Mouse (Mus musculus) thymus, adult 2 months (tissue): ENCODE measurements around the gene Srpk2.

Experiments
- CTCF ChIP-seq: fragments of 200-500 bp; IDR thresholded peaks from 2 replicates; pipeline ENCODE4 v1.5.1; 2012; ENCODE audit warnings: mild to moderate bottlenecking, control low read depth, low read length, moderate library complexity, borderline replicate concordance; ENCODE audit not compliant: control insufficient read depth, poor library complexity, insufficient read depth; ENCODE audit errors: extremely low read depth
- POLR2A ChIP-seq: fragments of 200-500 bp; IDR thresholded peaks from 2 replicates; pipeline ENCODE4 v1.6.1; 2012; ENCODE audit warnings: mild to moderate bottlenecking, low read length, control low read depth, moderate library complexity; ENCODE audit not compliant: control insufficient read depth, poor library complexity, insufficient read depth; ENCODE audit errors: extremely low read depth

- TF ChIP-seq CTCF (no peak), POLR2A (no peak)
These were observed 102.8 kb downstream of the Srpk2 start for GRCm38 (mm10) chr5:23581484-23582060.
